Mouse (Mus musculus) thymus, adult 2 months (tissue): ENCODE measurements at regions not wholly inside any gene's neighbourhood (a gene's known extent, or its start where the extent isn't known, plus 50 kb on each side); places are given as distances from the start of the nearest gene placed in this dataset.

Experiments used
- CTCF ChIP-seq: fragments of 200-500 bp; IDR thresholded peaks from 2 replicates; pipeline ENCODE4 v1.5.1; 2012; ENCODE audit warnings: mild to moderate bottlenecking, control low read depth, low read length, moderate library complexity, borderline replicate concordance; ENCODE audit not compliant: control insufficient read depth, poor library complexity, insufficient read depth; ENCODE audit errors: extremely low read depth
- POLR2A ChIP-seq: fragments of 200-500 bp; IDR thresholded peaks from 2 replicates; pipeline ENCODE4 v1.6.1; 2012; ENCODE audit warnings: mild to moderate bottlenecking, low read length, control low read depth, moderate library complexity; ENCODE audit not compliant: control insufficient read depth, poor library complexity, insufficient read depth; ENCODE audit errors: extremely low read depth

- no peak for TF ChIP-seq CTCF
- no peak for TF ChIP-seq POLR2A
Observed at GRCm38 (mm10) chr12:106211488-106211887, 201.5 kb downstream of the Vrk1 start.
